Mouse (Mus musculus): Measurements from ENCODE around the gene Txndc17.

DNA sequence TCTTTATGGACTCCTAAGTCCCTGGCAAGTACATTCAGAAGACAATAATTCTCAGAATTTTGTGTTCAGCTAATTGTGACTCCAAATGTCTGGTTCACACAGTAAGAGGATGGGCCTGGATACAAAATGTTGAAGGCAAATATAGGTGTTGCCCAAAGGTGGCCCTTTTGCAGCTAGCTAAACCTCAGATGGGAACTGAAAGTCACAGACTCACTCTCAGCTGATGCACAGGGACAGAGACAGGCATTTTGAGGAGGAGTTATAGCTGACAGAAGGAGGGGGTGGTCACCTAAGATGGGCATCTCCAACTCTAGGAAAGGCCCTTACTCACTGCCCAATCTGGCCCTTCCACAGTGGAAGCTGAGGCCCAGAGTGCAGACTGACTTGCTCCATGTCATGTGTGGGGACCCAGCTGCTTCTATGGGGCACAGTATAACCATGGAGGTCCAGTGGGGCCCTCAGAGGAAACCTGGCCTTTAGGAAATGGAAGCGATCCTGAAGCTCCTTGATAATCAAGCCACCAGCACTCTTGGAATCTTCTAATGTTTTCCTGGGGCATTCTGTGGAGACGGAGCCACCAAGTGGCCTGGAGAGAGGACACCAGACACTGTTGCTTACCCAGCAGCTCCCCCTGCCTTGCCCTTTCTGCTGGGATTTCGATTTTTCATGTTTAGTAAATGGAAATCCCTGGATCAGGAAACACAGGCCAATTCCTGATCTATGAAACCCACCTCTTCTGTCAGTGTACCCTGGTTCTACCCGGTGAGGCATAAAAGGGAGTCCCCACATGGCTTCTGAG lies 32.9 kb downstream of the Txndc17 start:
- no peak for TF ChIP-seq CTCF (IDR thresholded peaks at IDR 0.05; ENCODE audit: insufficient read depth, low read depth, low read length)
- TF ChIP-seq POLR2A (IDR thresholded peaks at IDR 0.05; ENCODE audit: insufficient read depth, low read depth, low read length) = no peak

All from olfactory bulb, adult 2 months (tissue).